Comparison of ENCODE assay signal across 8 mouse cellular contexts in the genomic region with DNA sequence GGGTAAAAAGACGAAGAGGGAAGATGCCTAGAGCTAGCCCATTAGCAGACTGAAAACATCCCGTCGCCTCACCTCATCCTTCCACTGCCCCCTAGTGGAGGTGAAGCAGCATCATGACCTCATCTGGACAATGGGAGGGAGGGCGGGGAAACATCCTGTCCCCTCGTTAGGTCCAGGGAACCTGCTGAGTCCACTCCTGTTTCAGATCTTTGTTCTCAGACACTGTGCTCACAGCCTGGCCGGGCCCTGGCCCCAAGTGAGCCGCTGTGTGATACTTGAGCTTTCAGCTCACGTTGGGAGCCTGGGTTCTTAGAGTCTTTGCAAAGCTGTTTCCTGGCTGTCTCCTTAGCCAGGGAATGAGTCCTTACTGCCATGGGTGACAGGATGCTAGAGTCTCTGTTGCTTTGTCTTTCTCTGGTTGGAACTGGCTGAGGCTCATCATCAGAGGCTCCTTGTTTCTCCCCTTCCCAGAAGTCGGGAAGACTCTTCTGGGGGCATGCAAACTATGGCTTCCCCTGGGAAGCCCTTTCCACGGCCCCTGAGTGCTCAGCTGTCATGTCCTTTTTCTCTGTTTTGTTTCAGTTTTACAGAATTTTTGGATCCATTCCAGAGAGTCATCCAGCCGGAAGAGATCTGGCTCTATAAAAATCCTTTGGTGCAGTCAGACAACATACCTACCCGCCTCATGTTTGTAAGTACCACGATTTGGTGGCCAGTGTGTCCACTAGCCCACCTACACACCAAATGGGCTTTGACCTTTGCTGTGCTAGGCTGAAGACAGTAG. TPM values are rescaled to one million over a fixed set of nuclear protein-coding genes. Genes with fewer than 3 reads are reported as not detected.
DNase-seq lines count a peak whose midpoint lies in the region; ATAC-seq and TF ChIP-seq lines count a peak whose summit lies in the region.

No protein-coding gene starts in this region.

- POLR2A ChIA-PET in Patski (lab: Charles Lee), result no interaction called here

- H3K4me1 ChIP-seq in heart, embryonic 10.5 days, result peaks cover 3% of the 10 kb centered on the region; the same call in 1 of the 2 replicates
- no peaks in the 10 kb centered on the region for H3K4me1 ChIP-seq in embryonic facial prominence, embryonic 11.5 days (ENCODE audit: control insufficient read depth, insufficient read depth, low read length)
- H3K4me1 ChIP-seq in intestine, embryonic 16.5 days (ENCODE audit: control insufficient read depth, insufficient read depth, low read length), result 0 out of 2 replicates have a peak, but pooled peaks cover 3% of the 10 kb centered on the region

- DNase-seq in heart, embryonic 10.5 days (ENCODE audit: low spot score), result no peak
- no peak for DNase-seq in heart, adult 9 months (ENCODE audit: low spot score in 2 of 2)
- no peak for DNase-seq in Patski (ENCODE audit: low read depth, low spot score)
- DNase-seq in embryonic facial prominence, embryonic 11.5 days (ENCODE audit: low spot score), result peak; percentile 57
- peak; percentile 22 for DNase-seq in retina, adult 2 months (ENCODE audit: low read depth, low spot score)
- no peak for DNase-seq in B cell, adult 2 months
- no peak for DNase-seq in urinary bladder, postnatal 14 days (ENCODE audit: low spot score)

- no peak overlapping the region for H3K4me2 ChIP-seq in embryonic facial prominence, embryonic 11.5 days (ENCODE audit: low read depth, low read length)
- no peak overlapping the region for H3K4me2 ChIP-seq in intestine, embryonic 16.5 days (ENCODE audit: low read depth, low read length)

- peak; percentile 15 for TF ChIP-seq CTCF in Patski (IDR thresholded peaks at IDR 0.05)

- peak overlapping the region; percentile 62; the same call in 1 of the 2 replicates for H3K27ac ChIP-seq in heart, embryonic 10.5 days
- no peak overlapping the region for H3K27ac ChIP-seq in embryonic facial prominence, embryonic 11.5 days (replicated peaks; ENCODE audit: low read depth, low read length)
- no peak overlapping the region for H3K27ac ChIP-seq in intestine, embryonic 16.5 days (ENCODE audit: low read length)

- H3K4me3 ChIP-seq in heart, embryonic 10.5 days, result 0 out of 2 replicates have a peak overlapping the region, but pooled peaks have one; percentile 22
- no peak overlapping the region for H3K4me3 ChIP-seq in embryonic facial prominence, embryonic 11.5 days (ENCODE audit: low read depth, low read length)
- no peak overlapping the region for H3K4me3 ChIP-seq in intestine, embryonic 16.5 days (ENCODE audit: low read length)

- CTCF ChIA-PET in Patski (lab: Charles Lee), result no interaction called here

- H3K9ac ChIP-seq in embryonic facial prominence, embryonic 11.5 days (replicated peaks; ENCODE audit: low read length), result no peak overlapping the region
- H3K9ac ChIP-seq in intestine, embryonic 16.5 days (ENCODE audit: low read depth, low read length), result no peak overlapping the region

- no peaks in the 10 kb centered on the region for H3K36me3 ChIP-seq in heart, embryonic 10.5 days
- no peaks in the 10 kb centered on the region for H3K36me3 ChIP-seq in embryonic facial prominence, embryonic 11.5 days (replicated peaks; ENCODE audit: control insufficient read depth, insufficient read depth, low read depth, low read length)
- no peaks in the 10 kb centered on the region for H3K36me3 ChIP-seq in intestine, embryonic 16.5 days (ENCODE audit: control insufficient read depth, insufficient read depth, low read length)

- no peaks in the 10 kb centered on the region for H3K27me3 ChIP-seq in heart, embryonic 10.5 days (ENCODE audit: insufficient read depth, poor library complexity, severe bottlenecking)
- H3K27me3 ChIP-seq in Patski, result no peaks in the 10 kb centered on the region
- no peaks in the 10 kb centered on the region for H3K27me3 ChIP-seq in embryonic facial prominence, embryonic 11.5 days (ENCODE audit: control insufficient read depth, insufficient read depth, low read length)
- H3K27me3 ChIP-seq in intestine, embryonic 16.5 days (replicated peaks; ENCODE audit: control insufficient read depth, insufficient read depth, low read length), result no peaks in the 10 kb centered on the region

- whole genome bisulfite sequencing in heart, embryonic 10.5 days, result 26% methylated on average over 13 of the region's 13 CpGs
- WGBS in embryonic facial prominence, embryonic 11.5 days, result 27% methylated on average over 13 of the region's 13 CpGs
- 21% methylated on average over 13 of the region's 13 CpGs for WGBS in intestine, embryonic 16.5 days

- no peaks in the 10 kb centered on the region for H3K9me3 ChIP-seq in heart, embryonic 10.5 days
- no peaks in the 10 kb centered on the region for H3K9me3 ChIP-seq in embryonic facial prominence, embryonic 11.5 days (replicated peaks; ENCODE audit: control insufficient read depth, low read length)
- H3K9me3 ChIP-seq in intestine, embryonic 16.5 days (ENCODE audit: control insufficient read depth, low read length), result no peaks in the 10 kb centered on the region

- no peak for ATAC-seq in Patski
- no peak for ATAC-seq in embryonic facial prominence, embryonic 11.5 days (replicated peaks; ENCODE audit: insufficient number of reproducible peaks, low FRiP score, low TSS enrichment, low read depth)
- 0 out of 2 replicates have a peak, but pooled peaks have one; percentile 36 for ATAC-seq in intestine, embryonic 16.5 days

- in situ Hi-C loops in Patski (cut with MboI; ENCODE audit: low pct_unique_long_range_greater_than_20kb), result loop anchor here (10.0 kb wide), 1 partner anchor 432 kb away; no protein-coding TSS in a partner anchor

RNA-seq across cellular contexts. Expression of a gene that starts 50.4 kb away (rescaled TPM):
- 0.28 and 0.34 TPM in 2 replicates for polyA plus RNA-seq in heart, embryonic 10.5 days (2016; fragmentation: Nextera tagmentation; extraction: Ambion mirVana)
- polyA plus RNA-seq in Patski (2021), result not detected
- polyA plus RNA-seq in embryonic facial prominence, embryonic 11.5 days (2014; fragmentation: Nextera tagmentation; extraction: Ambion mirVana), result 0.82 and 1.5 TPM in 2 replicates
- polyA plus RNA-seq in intestine, embryonic 16.5 days (2015; fragmentation: Nextera tagmentation; extraction: Ambion mirVana), result 0.20 and 0.28 TPM in 2 replicates

Comparison
In these comparisons a context has a peak if more than half of its experiments do, and no peak if none do; other contexts are left out.
1. DNase-seq: peak in embryonic facial prominence, embryonic 11.5 days (single experiment) and retina, adult 2 months (single experiment); none in heart, embryonic 10.5 days (single experiment), heart, adult 9 months (0 of 2), Patski (single experiment), B cell, adult 2 months (0 of 2) and urinary bladder, postnatal 14 days (single experiment).